Mouse (Mus musculus): ENCODE results near the gene Il1r2.

GRCm38 (mm10) chr1:40045686-40046085 lies 28.2 kb upstream of the Il1r2 start:
- TF ChIP-seq POLR2A (IDR thresholded peaks at IDR 0.05; ENCODE audit: control insufficient read depth, extremely low read depth, insufficient read depth, low read length, poor library complexity) (no peak), CTCF (IDR thresholded peaks at IDR 0.05; ENCODE audit: borderline replicate concordance, control insufficient read depth, extremely low read depth, insufficient read depth, low read length, poor library complexity) (no peak)
